Mouse (Mus musculus) forebrain, embryonic 11.5 days (tissue): ENCODE measurements around the gene Srp72. TPM values are rescaled to one million over a fixed set of nuclear protein-coding genes. Genes with fewer than 3 reads are reported as not detected.

ENCODE experiments used
- ATAC-seq: fragments of 200-750 bp; cut with Nextera tagmentation; replicated peaks from 2 replicates; pipeline ENCODE4 v1.8.0; 2017; ENCODE audit warnings: moderate TSS enrichment; ENCODE audit not compliant: low FRiP score
- DNase-seq: peaks from one replicate; pipeline ENCODE4 v3.0.0-alpha.2; 2017; ENCODE audit warnings: low spot score
- H3K27ac ChIP-seq: fragments of 300-500 bp; sonication (generic); 2 replicates; pipeline ENCODE4 v1.5.1; 2014; ENCODE audit warnings: low read depth, low read length
- H3K27me3 ChIP-seq: fragments of 300-500 bp; sonication (generic); 2 replicates; pipeline ENCODE4 v1.6.1; 2014; ENCODE audit warnings: mild to moderate bottlenecking, low read length, mixed read lengths; ENCODE audit not compliant: control insufficient read depth, insufficient read depth
- H3K36me3 ChIP-seq: fragments of 300-500 bp; sonication (generic); 2 replicates; pipeline ENCODE4 v1.6.1; 2014; ENCODE audit warnings: mild to moderate bottlenecking, low read length, moderate library complexity, mixed read lengths; ENCODE audit not compliant: control insufficient read depth, insufficient read depth
- H3K4me1 ChIP-seq: fragments of 300-500 bp; sonication (generic); replicated peaks from 2 replicates; pipeline ENCODE4 v1.6.1; 2014; ENCODE audit warnings: low read length, mixed read lengths; ENCODE audit not compliant: control insufficient read depth, insufficient read depth
- H3K4me2 ChIP-seq: fragments of 300-500 bp; sonication (generic); 2 replicates; pipeline ENCODE4 v1.6.1; 2014; ENCODE audit warnings: low read depth, mild to moderate bottlenecking, low read length, moderate library complexity, mixed read lengths; ENCODE audit not compliant: severe bottlenecking
- H3K4me3 ChIP-seq: fragments of 300-500 bp; sonication (generic); 2 replicates; pipeline ENCODE4 v1.5.1; 2014; ENCODE audit warnings: low read depth, low read length
- H3K9ac ChIP-seq: fragments of 300-500 bp; sonication (generic); 2 replicates; pipeline ENCODE4 v1.6.1; 2014; ENCODE audit warnings: low read length
- H3K9me3 ChIP-seq: fragments of 300-500 bp; sonication (generic); 2 replicates; pipeline ENCODE4 v1.6.1; 2016; ENCODE audit warnings: low read length, mixed read lengths; ENCODE audit not compliant: control insufficient read depth
- WGBS: fragments of 180-500 bp; shearing (Covaris S2); extraction: QIAGEN DNeasy Blood & Tissue Kit; methylation state at CpG from one replicate; pipeline ENCODE4 v1.1.7; 2014; 5-methylcytosine and 5-hydroxymethylcytosine counted together
- polyA plus RNA-seq: library from polyadenylated mRNA; unstranded; fragments of >200 nt; fragmentation: Nextera tagmentation; extraction: Ambion mirVana; gene quantifications from 2 replicates; pipeline ENCODE4 v1.2.1, GENCODE M21; 2014

Gene Srp72
- polyA plus RNA-seq, result 72.4 and 77.1 TPM in 2 replicates

GRCm38 (mm10) chr5:76974554-76975285, at the start of gene Srp72:
Gene Srp72, plus strand, starts transcription at chr5:76974683.
- H3K27ac ChIP-seq, result peak within 1 kb of the TSS; percentile 68
- no peaks in the 10 kb centered on the region for H3K9me3 ChIP-seq
- ATAC-seq, result peak; percentile 96
- peak within 1 kb of the TSS; percentile 78 for H3K4me2 ChIP-seq
- H3K4me1 ChIP-seq, result peaks cover 8% of the 10 kb centered on the region; the same call in 1 of the 2 replicates
- DNase-seq, result peak; percentile 95
- peak within 1 kb of the TSS; percentile 84 for H3K9ac ChIP-seq
- no peaks in the 10 kb centered on the region; the same call in 1 of the 2 replicates for H3K36me3 ChIP-seq
- H3K27me3 ChIP-seq, result no peaks in the 10 kb centered on the region
- WGBS, result under 1% methylated on average over 60 of the region's 60 CpGs
- peak within 1 kb of the TSS; percentile 94 for H3K4me3 ChIP-seq

- Histone ChIP-seq H3K4me2 (no peak overlapping the region), H3K4me3 (no peak overlapping the region), H3K36me3 (peaks cover 19% of the 10 kb centered on the region), H3K9me3 (peaks cover 4% of the 10 kb centered on the region; the same call in 1 of the 2 replicates), H3K27ac (no peak overlapping the region), H3K27me3 (no peaks in the 10 kb centered on the region), H3K4me1 (no peaks in the 10 kb centered on the region), H3K9ac (no peak overlapping the region)
- WGBS, result 84% methylated on average over 16 of the region's 16 CpGs
- no peak for ATAC-seq
- no peak for DNase-seq
These were observed 46.2 kb upstream of the Srp72 start for GRCm38 (mm10) chr5:76928124-76928832.

GRCm38 (mm10) chr5:76929180-76929877, 45.2 kb upstream of the Srp72 start:
- H3K36me3 ChIP-seq, result peaks cover 19% of the 10 kb centered on the region
- H3K4me3 ChIP-seq, result no peak overlapping the region
- H3K4me2 ChIP-seq, result no peak overlapping the region
- no peak for DNase-seq
- WGBS, result 87% methylated on average over 7 of the region's 7 CpGs
- H3K4me1 ChIP-seq, result no peaks in the 10 kb centered on the region
- no peaks in the 10 kb centered on the region for H3K27me3 ChIP-seq
- no peak for ATAC-seq
- H3K9me3 ChIP-seq, result peaks cover 4% of the 10 kb centered on the region; the same call in 1 of the 2 replicates
- no peak overlapping the region for H3K27ac ChIP-seq
- H3K9ac ChIP-seq, result no peak overlapping the region

- H3K27me3 ChIP-seq, result no peaks in the 10 kb centered on the region
- no peak overlapping the region for H3K9ac ChIP-seq
- peaks cover 9% of the 10 kb centered on the region; the same call in 1 of the 2 replicates for H3K36me3 ChIP-seq
- no peak overlapping the region for H3K4me2 ChIP-seq
- ATAC-seq (no peak), DNase-seq (no peak)
- H3K9me3 ChIP-seq, result peaks cover 5% of the 10 kb centered on the region; the same call in 1 of the 2 replicates
- WGBS, result 97% methylated on average over 8 of the region's 8 CpGs
- no peak overlapping the region for H3K27ac ChIP-seq
- H3K4me1 ChIP-seq, result no peaks in the 10 kb centered on the region
- H3K4me3 ChIP-seq, result no peak overlapping the region
These were observed 34.8 kb upstream of the Srp72 start for GRCm38 (mm10) chr5:76939717-76940116.

GRCm38 (mm10) chr5:76941975-76942374, 32.5 kb upstream of the Srp72 start:
- Histone ChIP-seq H3K4me3 (no peak overlapping the region), H3K9ac (no peak overlapping the region), H3K27ac (no peak overlapping the region), H3K36me3 (peaks cover 9% of the 10 kb centered on the region; the same call in 1 of the 2 replicates), H3K9me3 (peaks cover 5% of the 10 kb centered on the region; the same call in 1 of the 2 replicates), H3K4me1 (no peaks in the 10 kb centered on the region), H3K27me3 (no peaks in the 10 kb centered on the region), H3K4me2 (no peak overlapping the region)
- no peak for ATAC-seq
- WGBS, result 92% methylated on average over 4 of the region's 4 CpGs
- no peak for DNase-seq

- no peak overlapping the region for H3K9ac ChIP-seq
- H3K36me3 ChIP-seq, result peaks cover 9% of the 10 kb centered on the region; the same call in 1 of the 2 replicates
- 88% methylated on average over 4 of the region's 4 CpGs for WGBS
- ATAC-seq, result no peak
- H3K4me3 ChIP-seq, result no peak overlapping the region
- H3K4me2 ChIP-seq, result no peak overlapping the region
- H3K4me1 ChIP-seq, result no peaks in the 10 kb centered on the region
- DNase-seq, result no peak
- H3K27ac ChIP-seq, result no peak overlapping the region
- H3K9me3 ChIP-seq, result peaks cover 5% of the 10 kb centered on the region; the same call in 1 of the 2 replicates
- H3K27me3 ChIP-seq, result no peaks in the 10 kb centered on the region
These were observed 32.0 kb upstream of the Srp72 start for GRCm38 (mm10) chr5:76942505-76942904.

GRCm38 (mm10) chr5:76944965-76945677, 29.4 kb upstream of the Srp72 start:
- H3K27ac ChIP-seq, result no peak overlapping the region
- H3K9ac ChIP-seq, result no peak overlapping the region
- H3K4me3 ChIP-seq, result no peak overlapping the region
- no peak overlapping the region for H3K4me2 ChIP-seq
- H3K4me1 ChIP-seq, result 0 out of 2 replicates have a peak, but pooled peaks cover 3% of the 10 kb centered on the region
- DNase-seq, result no peak
- 82% methylated on average over 6 of the region's 6 CpGs for WGBS
- H3K36me3 ChIP-seq, result peaks cover 4% of the 10 kb centered on the region; the same call in 1 of the 2 replicates
- H3K27me3 ChIP-seq, result no peaks in the 10 kb centered on the region
- no peak for ATAC-seq
- H3K9me3 ChIP-seq, result no peaks in the 10 kb centered on the region; the same call in 1 of the 2 replicates

- ATAC-seq (no peak), DNase-seq (no peak)
- 0 out of 2 replicates have a peak, but pooled peaks cover 3% of the 10 kb centered on the region for H3K4me1 ChIP-seq
- no peak overlapping the region for H3K27ac ChIP-seq
- 75% methylated on average over 2 of the region's 2 CpGs for WGBS
- H3K4me3 ChIP-seq, result no peak overlapping the region
- H3K36me3 ChIP-seq, result peaks cover 3% of the 10 kb centered on the region; the same call in 1 of the 2 replicates
- no peaks in the 10 kb centered on the region for H3K27me3 ChIP-seq
- no peaks in the 10 kb centered on the region; the same call in 1 of the 2 replicates for H3K9me3 ChIP-seq
- no peak overlapping the region for H3K4me2 ChIP-seq
- no peak overlapping the region for H3K9ac ChIP-seq
These were observed 28.8 kb upstream of the Srp72 start for GRCm38 (mm10) chr5:76945678-76946033.
